Mouse (Mus musculus) embryo, embryonic 11.5 days (tissue): ENCODE measurements around the gene Exoc4.
A peak's percentile ranks its signal among the peaks of the same experiment; 100 is the strongest.

Experiments used
- DNase-seq: peaks from one replicate; pipeline ENCODE4 v3.0.0-alpha.2; 2012; ENCODE audit warnings: low read depth, low spot score

Gene Exoc4

DNA sequence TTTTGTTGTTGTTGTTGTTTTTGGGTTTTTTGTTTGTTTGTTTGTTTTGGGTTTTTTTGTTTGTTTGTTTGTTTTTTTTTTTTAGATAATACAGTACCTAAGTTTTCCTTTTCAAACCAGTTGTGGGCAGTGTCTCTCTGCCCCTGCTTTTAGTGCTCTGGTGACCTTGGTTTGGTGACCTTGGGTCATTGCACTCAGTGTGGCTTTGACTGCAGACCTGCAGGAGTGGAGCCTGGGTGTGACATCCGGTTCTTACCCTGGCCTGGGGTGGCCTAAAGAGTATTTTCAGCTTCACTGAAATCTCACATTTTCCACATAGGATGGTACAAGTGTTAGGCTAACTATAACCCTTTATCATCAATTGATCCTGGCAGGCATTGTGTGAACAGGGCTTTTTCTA, 371.8 kb downstream of the Exoc4 start:
- no peak for DNase-seq

- DNase-seq = no peak
Observed at GRCm38 (mm10) chr6:33625931-33626330, 377.0 kb downstream of the Exoc4 start.

DNA sequence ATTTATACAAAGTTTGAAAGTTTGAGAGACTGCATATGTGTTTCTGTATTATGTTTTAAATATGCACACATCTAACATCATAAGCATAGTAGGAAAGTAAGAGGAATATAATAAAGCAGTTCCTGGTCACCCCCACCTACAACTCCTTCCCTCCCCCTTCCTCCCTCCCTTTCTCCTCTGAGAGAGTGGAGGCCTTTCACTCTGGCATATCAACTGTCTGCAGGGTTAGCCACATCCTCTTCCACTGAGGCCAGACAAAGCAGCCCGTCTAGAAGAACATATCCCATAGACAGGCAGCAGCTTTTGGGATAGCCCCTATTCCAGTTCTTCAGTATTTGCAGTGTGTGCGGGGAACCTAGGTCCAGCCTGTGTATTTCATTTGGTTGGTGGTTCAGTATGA, 382.2 kb downstream of the Exoc4 start:
- no peak for DNase-seq

DNA sequence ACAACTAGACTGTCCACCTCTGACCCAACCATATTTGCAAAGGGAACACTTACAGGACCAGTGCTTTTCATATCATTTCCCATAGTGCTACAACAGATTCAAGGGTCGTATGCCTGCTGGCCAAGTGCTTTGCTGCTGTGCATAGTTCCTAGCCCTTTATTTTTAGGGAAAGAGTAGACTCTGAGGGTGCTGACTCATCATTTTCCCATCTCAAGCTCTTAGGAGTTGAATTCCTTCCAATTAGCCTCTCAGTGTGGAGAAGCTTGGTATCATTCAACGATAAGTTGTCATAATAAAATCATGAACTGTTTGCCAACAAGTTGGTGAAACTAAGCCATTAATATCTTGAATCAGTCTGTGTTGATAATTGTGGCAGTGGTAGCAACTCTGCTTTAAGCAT, 388.3 kb downstream of the Exoc4 start:
- DNase-seq = no peak

DNA sequence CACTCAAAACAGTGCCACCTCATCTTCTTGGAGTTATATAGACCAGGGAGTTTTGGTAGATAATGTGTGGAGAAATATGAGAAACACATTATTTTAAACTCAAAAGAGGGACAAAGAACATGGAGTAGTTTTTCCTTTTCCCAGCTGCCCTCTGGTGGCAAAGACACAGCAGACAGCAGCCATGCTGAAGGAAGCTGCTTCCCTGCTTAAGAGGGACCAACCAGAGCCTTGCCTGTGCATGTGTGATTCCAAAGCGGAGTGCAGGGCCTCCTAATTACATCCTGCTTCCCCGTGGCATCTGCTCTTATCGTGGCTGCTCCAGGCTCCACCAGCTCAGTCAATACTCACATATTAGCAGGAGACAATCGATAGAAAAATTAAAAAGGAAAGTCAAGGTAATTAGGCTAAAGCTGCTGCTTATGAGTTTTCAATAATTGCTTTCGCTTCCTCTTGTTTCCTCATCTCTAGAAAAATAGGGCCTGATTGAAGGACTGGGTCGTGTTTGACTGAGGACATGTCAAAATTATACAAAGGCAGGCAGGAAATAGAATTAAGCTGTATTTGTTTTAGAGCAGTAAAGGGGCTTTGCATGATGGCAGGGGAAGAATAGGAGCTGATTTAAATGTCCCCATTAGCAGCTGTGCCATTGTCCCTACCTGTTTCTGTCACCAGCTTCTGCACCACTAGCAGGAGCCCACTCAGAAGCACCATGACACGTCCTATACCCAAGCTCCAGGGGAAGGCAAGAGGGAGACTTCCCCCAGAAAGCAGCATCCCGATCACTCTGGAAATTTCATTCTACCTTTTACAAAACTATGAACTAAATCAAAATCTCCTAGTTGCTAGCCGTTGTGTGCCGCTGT, 433.1 kb downstream of the Exoc4 start:
- peak; percentile 36 for DNase-seq

GRCm38 (mm10) chr6:33683533-33683932, 434.6 kb downstream of the Exoc4 start:
- no peak for DNase-seq

- DNase-seq = no peak
Observed at GRCm38 (mm10) chr6:33685321-33685720, 436.4 kb downstream of the Exoc4 start.

DNA sequence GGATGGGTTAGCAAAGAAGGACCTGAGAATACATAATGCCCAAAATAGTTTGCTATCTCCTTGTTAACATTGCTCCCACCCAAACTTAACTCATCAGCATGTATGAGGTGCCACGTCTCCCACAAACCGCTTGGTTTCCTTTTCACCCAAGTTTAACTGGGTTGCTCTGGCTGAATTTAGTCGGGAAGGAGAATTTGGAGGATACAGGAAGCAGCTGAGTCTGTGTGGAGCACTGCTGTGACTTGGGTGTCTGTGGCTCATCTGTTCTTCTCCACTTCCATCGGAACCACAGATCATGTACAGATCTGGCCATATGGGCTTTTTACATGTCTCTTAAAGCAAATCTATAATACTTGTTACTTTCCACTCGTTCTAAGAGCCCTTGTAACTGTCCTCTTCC, 441.7 kb downstream of the Exoc4 start:
- DNase-seq = no peak

DNA sequence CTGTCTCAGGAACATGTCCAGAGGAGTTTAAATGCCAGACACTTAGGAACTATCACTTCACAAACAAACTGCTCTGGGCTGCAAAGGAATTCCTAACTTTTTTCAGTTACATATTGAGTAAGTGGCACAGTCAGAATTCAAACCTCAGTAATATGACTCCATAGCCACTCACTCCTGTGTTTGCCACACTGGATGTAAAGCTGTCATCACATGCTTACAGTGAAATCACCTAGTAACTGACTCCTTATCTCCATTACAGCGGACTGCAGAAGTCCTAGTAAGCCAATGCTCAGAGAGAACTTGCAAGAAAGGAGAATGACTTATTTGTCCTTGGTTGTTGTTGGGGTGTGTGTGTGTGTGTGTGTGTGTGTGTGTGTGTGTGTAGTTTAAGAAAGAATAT, 448.1 kb downstream of the Exoc4 start:
- no peak for DNase-seq

DNA sequence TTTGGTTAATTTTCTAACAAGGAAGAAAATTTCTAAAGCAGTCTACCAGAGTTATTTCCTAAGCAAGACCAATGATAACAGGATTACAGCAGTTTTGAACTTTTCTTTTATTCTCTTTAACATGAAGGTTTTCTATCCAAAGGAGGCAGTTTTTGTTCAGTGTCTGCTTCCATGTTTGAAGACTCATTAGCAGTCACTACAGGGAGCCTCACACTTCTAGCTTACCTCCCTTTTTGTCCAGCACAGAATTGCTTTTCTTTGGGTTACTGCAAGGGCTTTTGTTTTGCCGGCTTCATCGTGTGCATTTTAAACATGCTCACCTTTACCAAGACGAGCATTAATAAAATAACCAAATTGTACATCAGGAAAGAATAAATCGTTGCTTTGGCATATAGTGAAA, 460.0 kb downstream of the Exoc4 start:
- DNase-seq = no peak

- no peak for DNase-seq
Observed at GRCm38 (mm10) chr6:33709340-33709739, 460.5 kb downstream of the Exoc4 start.

- DNase-seq = no peak
Observed at GRCm38 (mm10) chr6:33711742-33712141, 462.9 kb downstream of the Exoc4 start.

- DNase-seq = no peak
Observed at GRCm38 (mm10) chr6:33712540-33713118, 463.7 kb downstream of the Exoc4 start.

- DNase-seq = no peak
Observed at GRCm38 (mm10) chr6:33716254-33716965, 467.5 kb downstream of the Exoc4 start.

DNA sequence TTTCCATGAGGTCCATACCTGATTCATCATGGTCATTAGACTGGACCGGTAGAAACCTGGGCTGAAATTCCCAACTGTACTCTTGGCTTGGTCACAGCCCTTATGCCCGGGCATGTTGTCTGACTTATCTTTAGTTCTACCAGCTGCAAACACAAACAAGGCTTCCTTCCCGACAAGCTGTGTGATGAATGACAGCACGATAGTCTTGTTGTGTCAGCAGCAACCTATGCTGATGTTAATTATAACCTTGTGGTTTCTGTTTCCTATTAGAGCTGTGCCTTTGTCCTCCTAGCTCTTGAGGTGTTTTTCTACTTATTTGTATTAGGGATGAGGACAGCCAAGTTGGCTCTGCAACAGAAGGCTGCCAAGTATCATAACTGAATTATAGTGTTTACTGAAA, 472.3 kb downstream of the Exoc4 start:
- no peak for DNase-seq

- DNase-seq = no peak
Observed at GRCm38 (mm10) chr6:33722811-33723210, 473.9 kb downstream of the Exoc4 start.

DNA sequence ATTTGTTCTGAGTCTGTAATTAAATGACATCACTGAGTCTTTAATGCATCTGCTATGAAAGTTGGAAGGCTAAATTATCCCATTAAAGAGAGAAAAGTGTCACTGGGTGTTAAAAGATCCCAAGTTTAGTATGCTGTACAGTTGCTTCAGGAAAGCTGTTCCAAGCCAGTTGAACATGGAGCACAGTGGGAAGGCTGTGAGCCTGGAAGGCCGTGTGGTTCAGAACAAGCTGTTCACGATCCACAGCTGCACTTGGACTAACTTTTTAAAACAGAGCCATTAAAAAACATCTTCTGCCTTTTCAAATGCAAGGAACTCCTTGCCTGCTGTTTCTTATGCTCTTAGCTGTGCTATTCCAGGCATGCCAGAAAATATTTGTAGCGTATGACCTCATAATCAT, 475.7 kb downstream of the Exoc4 start:
- no peak for DNase-seq

GRCm38 (mm10) chr6:33727271-33727670, 478.4 kb downstream of the Exoc4 start:
- no peak for DNase-seq

GRCm38 (mm10) chr6:33732214-33732613, 483.3 kb downstream of the Exoc4 start:
- no peak for DNase-seq

- DNase-seq = no peak
Observed at GRCm38 (mm10) chr6:33733602-33734001, 484.7 kb downstream of the Exoc4 start.

DNA sequence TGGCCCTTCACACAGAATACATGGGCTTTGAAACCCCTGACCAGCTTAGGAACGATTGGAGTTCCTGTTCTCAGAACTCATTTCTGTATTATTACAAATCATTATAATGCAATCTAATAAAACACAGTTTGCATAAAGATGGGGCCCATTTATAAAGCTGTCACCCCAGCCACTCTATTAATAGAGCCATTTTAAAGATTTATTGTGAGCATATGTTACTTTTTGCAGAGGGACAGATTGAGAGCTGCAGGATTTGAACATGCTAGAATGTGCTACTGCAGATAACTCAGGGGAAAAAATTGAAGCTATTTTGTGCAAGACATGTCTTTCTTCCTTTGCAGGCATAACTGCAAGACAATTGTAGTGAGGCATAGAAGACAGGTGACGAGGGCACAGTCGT, 485.1 kb downstream of the Exoc4 start:
- DNase-seq = no peak

- DNase-seq = no peak
Observed at GRCm38 (mm10) chr6:33738857-33739291, 490.0 kb downstream of the Exoc4 start.

DNA sequence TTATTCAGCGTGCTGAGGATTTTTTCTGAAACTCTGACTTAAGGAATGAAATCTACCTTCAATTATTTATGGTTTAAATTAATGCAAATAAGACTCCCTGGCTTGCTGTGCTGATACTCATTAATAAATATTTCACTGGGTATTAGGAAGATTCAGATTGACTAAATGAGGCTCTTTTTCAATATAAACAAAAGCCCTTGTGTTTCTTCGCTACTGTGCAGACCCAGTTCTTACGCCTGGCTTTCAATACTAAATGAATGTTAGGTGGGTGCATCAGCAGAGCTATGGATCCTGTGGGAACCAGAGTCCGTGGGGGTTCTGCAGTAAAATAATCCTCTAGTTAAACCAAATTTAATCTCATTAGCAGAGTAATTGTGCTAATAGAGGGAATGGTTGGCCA, 490.4 kb downstream of the Exoc4 start:
- no peak for DNase-seq
